ENCODE assay signal across 37 mouse cellular contexts in the genomic region with DNA sequence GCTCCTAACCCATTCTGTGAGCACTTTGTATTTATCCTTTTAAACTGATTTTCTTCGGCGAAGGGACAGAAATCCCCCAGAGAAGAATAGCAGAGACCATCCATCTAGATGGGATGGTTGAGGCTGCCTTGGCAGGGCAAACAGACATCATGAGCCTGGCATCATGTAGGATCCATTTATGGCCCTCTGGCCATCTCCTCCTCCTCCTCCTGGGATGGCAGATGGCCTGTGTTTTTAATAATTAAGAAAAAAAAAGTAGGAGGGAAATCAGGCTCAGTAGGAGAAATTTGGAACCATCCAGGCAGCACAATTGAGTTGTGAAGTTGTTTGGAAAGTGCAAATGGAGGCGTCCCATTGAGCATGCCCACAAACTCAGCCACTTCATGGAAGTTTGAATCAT. TPM values are rescaled to one million over a fixed set of nuclear protein-coding genes. Genes with fewer than 3 reads are reported as not detected.
DNase-seq lines count a peak whose midpoint lies in the region; ATAC-seq and TF ChIP-seq lines count a peak whose summit lies in the region.
"Had no signal": no experiment of that assay in that cellular context is flagged by ENCODE, and none has a peak within 500 bp of the region (broad histone marks: within the 10 kb centered on the region; RNA-seq: fewer than 3 reads in every experiment).

No protein-coding gene starts in this region.

- 90% methylated on average over 3 of the region's 3 CpGs for WGBS in midbrain, postnatal 0 days
- 91% methylated on average over 3 of the region's 3 CpGs for WGBS in midbrain, embryonic 15.5 days
- 88% methylated on average over 3 of the region's 3 CpGs for WGBS in limb, embryonic 10.5 days

- H3K9me3 ChIP-seq in midbrain, postnatal 0 days (ENCODE audit: low read length) = no peaks in the 10 kb centered on the region
- H3K9me3 ChIP-seq in midbrain, embryonic 15.5 days = no peaks in the 10 kb centered on the region
- no peaks in the 10 kb centered on the region for H3K9me3 ChIP-seq in limb, embryonic 10.5 days (replicated peaks)
- H3K9me3 ChIP-seq: forebrain, embryonic 13.5 days; G1E; heart, embryonic 10.5 days; midbrain, embryonic 12.5 days; neural tube, embryonic 15.5 days had no signal

- no peak overlapping the region for H3K4me3 ChIP-seq in midbrain, postnatal 0 days (ENCODE audit: low read depth, low read length)
- no peak overlapping the region for H3K4me3 ChIP-seq in midbrain, embryonic 15.5 days
- H3K4me3 ChIP-seq in limb, embryonic 10.5 days = no peak overlapping the region
- H3K4me3 ChIP-seq: forebrain, embryonic 13.5 days; heart, embryonic 10.5 days; layer of hippocampus, adult 2 months; midbrain, embryonic 12.5 days; neural tube, embryonic 15.5 days had no signal

- H3K4me1 ChIP-seq in midbrain, postnatal 0 days (ENCODE audit: insufficient read depth, low read length) = no peaks in the 10 kb centered on the region
- no peaks in the 10 kb centered on the region for H3K4me1 ChIP-seq in midbrain, embryonic 15.5 days
- H3K4me1 ChIP-seq in limb, embryonic 10.5 days = peaks cover 24% of the 10 kb centered on the region
- H3K4me1 ChIP-seq: forebrain, embryonic 13.5 days; midbrain, embryonic 12.5 days; neural tube, embryonic 15.5 days had no signal

- no peak overlapping the region for H3K9ac ChIP-seq in midbrain, postnatal 0 days (replicated peaks; ENCODE audit: low read length, poor library complexity, severe bottlenecking)
- no peak overlapping the region for H3K9ac ChIP-seq in midbrain, embryonic 15.5 days
- H3K9ac ChIP-seq: forebrain, embryonic 13.5 days; hindbrain, embryonic 14.5 days; liver, postnatal 0 days; midbrain, embryonic 12.5 days; neural tube, embryonic 15.5 days had no signal

- no peaks in the 10 kb centered on the region for H3K27me3 ChIP-seq in midbrain, postnatal 0 days (ENCODE audit: insufficient read depth, low read length)
- H3K27me3 ChIP-seq in midbrain, embryonic 15.5 days (replicated peaks) = no peaks in the 10 kb centered on the region
- peaks cover 14% of the 10 kb centered on the region for H3K27me3 ChIP-seq in limb, embryonic 10.5 days (ENCODE audit: low read depth, poor library complexity, severe bottlenecking)
- H3K27me3 ChIP-seq: forebrain, embryonic 13.5 days; midbrain, embryonic 12.5 days; neural tube, embryonic 15.5 days had no signal

- H3K36me3 ChIP-seq in midbrain, postnatal 0 days (ENCODE audit: insufficient read depth, low read length) = no peaks in the 10 kb centered on the region
- no peaks in the 10 kb centered on the region for H3K36me3 ChIP-seq in midbrain, embryonic 15.5 days (replicated peaks)
- H3K36me3 ChIP-seq in limb, embryonic 10.5 days = no peaks in the 10 kb centered on the region
- H3K36me3 ChIP-seq: G1E; heart, embryonic 10.5 days; midbrain, embryonic 12.5 days; neural tube, embryonic 15.5 days had no signal

- no peak overlapping the region for H3K27ac ChIP-seq in midbrain, postnatal 0 days (ENCODE audit: low read depth, low read length)
- H3K27ac ChIP-seq in midbrain, embryonic 15.5 days = no peak overlapping the region
- no peak overlapping the region for H3K27ac ChIP-seq in limb, embryonic 10.5 days
- H3K27ac ChIP-seq: forebrain, embryonic 13.5 days; heart, embryonic 10.5 days; hindbrain, embryonic 14.5 days; layer of hippocampus, adult 2 months; midbrain, embryonic 12.5 days; neural tube, embryonic 15.5 days had no signal

- ATAC-seq in midbrain, postnatal 0 days (ENCODE audit: low FRiP score) = no peak
- no peak for ATAC-seq in midbrain, embryonic 15.5 days (replicated peaks)
- ATAC-seq: forebrain, embryonic 13.5 days; liver, postnatal 0 days had no signal

- no peak overlapping the region for H3K4me2 ChIP-seq in midbrain, postnatal 0 days (ENCODE audit: low read depth, low read length, poor library complexity, severe bottlenecking)
- no peak overlapping the region for H3K4me2 ChIP-seq in midbrain, embryonic 15.5 days
- H3K4me2 ChIP-seq: forebrain, embryonic 13.5 days; hindbrain, embryonic 14.5 days; midbrain, embryonic 12.5 days; neural tube, embryonic 15.5 days had no signal

- intact Hi-C loops in heart, postnatal 25 days (cut with DNase I) = loop anchor here (5.0 kb wide), 1 partner anchor 113 kb away; no protein-coding TSS in a partner anchor
- intact Hi-C loops in heart, postnatal 14 days (cut with DNase I) = no loop called here

- TF ChIP-seq CTCF in midbrain, postnatal 0 days (IDR thresholded peaks at IDR 0.05) = no peak

- DNase-seq in heart, adult 11 months = peak; percentile 55
- no peak for DNase-seq in heart, postnatal 25 days (ENCODE audit: low spot score)
- DNase-seq in midbrain, postnatal 0 days (ENCODE audit: low spot score) = peak; percentile 49
- DNase-seq in cerebellum, adult 9-11 months = peak; percentile 82
- DNase-seq in limb, embryonic 10.5 days (ENCODE audit: low spot score) = peak; percentile 13
- DNase-seq in heart, postnatal 14 days = no peak
- DNase-seq in thymus, adult 18-20 months = no peak
- DNase-seq: adrenal gland, postnatal 10 days; gastrocnemius, postnatal 14 days; kidney, adult 2 months; kidney, postnatal 36 days; liver, postnatal 0 days; lung, postnatal 36 days; retina, postnatal 1 day; right cerebral cortex, postnatal 25 days; thymus, postnatal 25 days had no signal

RNA-seq across cellular contexts. Expression of a gene that starts 58.8 kb away (rescaled TPM):
- total RNA-seq in heart, postnatal 25 days (2021) = not detected
- not detected in 2 replicates for total RNA-seq in midbrain, postnatal 0 days (2014; rRNA removed)
- not detected in 2 replicates for polyA plus RNA-seq in midbrain, postnatal 0 days (2015; fragmentation: Nextera tagmentation; extraction: Ambion mirVana)
- polyA plus RNA-seq in midbrain, embryonic 15.5 days (2015; fragmentation: Nextera tagmentation; extraction: Ambion mirVana) = not detected in 2 replicates
- not detected in 2 replicates for polyA plus RNA-seq in limb, embryonic 10.5 days (2016; fragmentation: Nextera tagmentation; extraction: Ambion mirVana)
- not detected for total RNA-seq in heart, postnatal 14 days (2021)
- total RNA-seq: adrenal gland, postnatal 10 days; G1E; gastrocnemius, postnatal 14 days; granulocyte monocyte progenitor cell, adult 5-6 weeks; hematopoietic stem cell, adult 5-6 weeks; layer of hippocampus, adult 2 months; layer of hippocampus, postnatal 14 days; left cerebral cortex, adult 8-10 months; liver, adult 2 months; megakaryocyte, adult 5-6 weeks had no signal
- polyA plus RNA-seq: embryonic facial prominence, embryonic 11.5 days; forebrain, embryonic 13.5 days; G1E; heart, embryonic 10.5 days; heart, embryonic 16.5 days; hindbrain, embryonic 14.5 days; intestine, embryonic 14.5 days; kidney, embryonic 16.5 days; limb, embryonic 11.5 days; liver, adult 2 months; liver, postnatal 0 days; lung, embryonic 16.5 days; midbrain, embryonic 12.5 days; neural tube, embryonic 15.5 days; stomach, embryonic 16.5 days had no signal

Comparison
In these comparisons a context has a peak if more than half of its experiments do, and no peak if none do; other contexts are left out.
1. DNase-seq: peak in heart, adult 11 months (single experiment), midbrain, postnatal 0 days (single experiment), cerebellum, adult 9-11 months (single experiment) and limb, embryonic 10.5 days (single experiment); none in heart, postnatal 25 days (single experiment), heart, postnatal 14 days (0 of 2) and thymus, adult 18-20 months (0 of 2).